Mouse (Mus musculus): ENCODE measurements around the gene Gm29110. TPM values are rescaled to one million over a fixed set of nuclear protein-coding genes. Genes with fewer than 3 reads are reported as not detected.
"Not testable (repeated sequence)": the region's sequence is repeated elsewhere in the genome, so short reads cannot be mapped to it uniquely, and the experiment has no call there.

Gm29110 gene
- not detected for total RNA-seq (2021)

DNA sequence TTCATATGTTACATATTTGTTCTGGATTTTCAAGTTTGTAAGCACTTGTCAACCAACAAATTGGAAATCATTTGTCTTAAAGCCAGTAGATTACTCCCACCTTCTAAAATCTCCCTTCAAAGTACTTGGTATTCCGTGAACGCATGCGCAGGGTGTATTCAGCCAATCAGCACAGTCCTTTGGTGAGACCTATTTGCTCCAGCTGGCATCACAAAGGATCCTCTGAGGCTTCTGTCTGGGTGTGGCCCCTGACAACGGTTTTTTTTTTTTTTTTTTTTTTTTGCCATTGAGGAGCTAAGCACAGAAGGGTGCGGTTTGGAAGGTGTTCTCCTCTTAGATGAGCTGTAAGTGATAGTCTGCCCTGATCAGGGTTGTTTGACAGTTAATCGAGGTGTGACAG lies at the start of gene Gm29110:
Gene Gm29110, plus strand, starts transcription at position 301 of the 400 bp plus-strand sequence.
- intact Hi-C loops (cut with DNase I); DNase-seq (ENCODE audit: extremely low spot score in 1 of 2, low spot score in 2 of 2): not testable (repeated sequence)

Other genes starting within 250 kb of the Gm29110 start
- not detected for gene Gm21913, start 153.4 kb downstream of the Gm29110 start, total RNA-seq (2021)

All from left cerebral cortex, postnatal 10 days (tissue).